Mouse (Mus musculus): ENCODE data around the gene Pitpnb.

DNA sequence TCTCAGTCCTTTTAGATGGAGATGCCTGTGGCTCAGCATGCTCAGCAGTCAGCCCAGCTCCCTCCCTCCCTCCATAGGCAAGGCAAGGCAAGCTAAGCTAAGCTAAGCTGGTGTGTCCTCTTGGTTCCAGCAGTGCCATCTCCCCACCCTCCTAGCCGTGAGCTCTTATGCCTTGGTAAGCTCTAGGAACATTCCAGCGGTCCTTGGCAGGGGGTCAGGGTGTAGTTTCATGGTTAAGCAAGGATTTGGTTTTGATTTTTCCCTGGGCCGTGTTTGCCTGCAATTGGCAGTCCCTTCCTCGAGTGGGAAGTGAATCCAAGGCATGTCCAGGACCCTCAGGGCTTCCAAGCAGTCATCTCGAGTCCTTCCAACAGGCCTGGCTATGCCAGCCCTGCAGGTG, 52.8 kb downstream of the Pitpnb start:
- no peak for TF ChIP-seq CTCF (conservative IDR thresholded peaks at IDR 0.05 in 1 of 2, IDR thresholded peaks at IDR 0.05 in 1 of 2; ENCODE audit: low read depth in 2 of 2, low read length in 2 of 2)
- no peak for TF ChIP-seq MXI1 (IDR thresholded peaks at IDR 0.05; ENCODE audit: low read depth, low read length)
- TF ChIP-seq USF1 (IDR thresholded peaks at IDR 0.05; ENCODE audit: low read depth, low read length): no peak
